Mouse (Mus musculus): ENCODE results near the gene Fam186b.

The Fam186b gene

GRCm38 (mm10) chr15:99328011-99328410 lies 32.3 kb upstream of the Fam186b start:
- TF ChIP-seq GATA4 (IDR thresholded peaks at IDR 0.05; ENCODE audit: insufficient replicate concordance, low read length) = no peak

GRCm38 (mm10) chr15:99326959-99327358 lies 31.3 kb upstream of the Fam186b start:
- TF ChIP-seq GATA4 (IDR thresholded peaks at IDR 0.05; ENCODE audit: insufficient replicate concordance, low read length) = no peak

DNA sequence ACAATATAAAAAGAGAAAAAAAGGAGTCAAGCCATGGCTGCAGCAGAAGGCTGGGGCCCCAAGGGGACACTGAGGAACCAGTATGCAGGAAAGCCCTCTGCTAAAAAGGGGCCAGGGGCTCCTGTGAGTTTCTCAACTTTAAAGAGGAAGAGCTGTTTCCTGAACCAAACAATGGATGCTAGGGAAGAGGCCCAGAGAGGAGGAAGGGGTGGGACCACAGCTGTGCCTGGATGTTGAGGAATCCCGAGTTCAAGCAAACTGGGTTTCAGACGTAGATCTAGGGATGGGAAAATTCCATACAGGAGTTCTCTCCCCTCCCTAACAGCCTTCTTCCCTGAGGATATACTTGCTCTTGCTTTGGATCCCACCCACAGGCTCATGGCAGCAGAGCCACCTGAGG lies 30.7 kb upstream of the Fam186b start:
- no peak for TF ChIP-seq GATA4 (IDR thresholded peaks at IDR 0.05; ENCODE audit: insufficient replicate concordance, low read length)

GRCm38 (mm10) chr15:99325598-99325997 lies 29.9 kb upstream of the Fam186b start:
- no peak for TF ChIP-seq GATA4 (IDR thresholded peaks at IDR 0.05; ENCODE audit: insufficient replicate concordance, low read length)

DNA sequence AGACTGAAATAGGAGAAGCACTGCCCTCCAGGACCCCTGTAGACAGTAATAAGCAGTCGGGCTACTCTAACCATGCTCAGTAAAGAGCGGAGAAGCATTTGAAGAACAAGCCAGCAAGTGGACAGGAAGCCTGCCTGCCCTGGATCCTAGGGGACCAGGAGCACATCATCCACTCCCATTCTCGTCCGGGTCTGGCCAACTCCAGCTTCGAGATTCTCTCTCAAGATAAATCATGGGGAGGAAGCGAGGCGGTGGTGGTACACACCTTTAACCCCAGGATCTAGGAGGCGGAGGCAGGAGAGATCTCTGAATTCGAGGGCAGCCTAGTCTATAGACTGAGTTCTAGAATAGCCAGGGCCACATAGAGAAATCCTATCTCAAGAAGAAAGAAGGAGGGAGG lies 28.5 kb upstream of the Fam186b start:
- TF ChIP-seq GATA4 (IDR thresholded peaks at IDR 0.05; ENCODE audit: insufficient replicate concordance, low read length) = no peak

GRCm38 (mm10) chr15:99320978-99321377 lies 25.3 kb upstream of the Fam186b start:
- no peak for TF ChIP-seq GATA4 (IDR thresholded peaks at IDR 0.05; ENCODE audit: insufficient replicate concordance, low read length)

- no peak for TF ChIP-seq GATA4 (IDR thresholded peaks at IDR 0.05; ENCODE audit: insufficient replicate concordance, low read length)
Observed at GRCm38 (mm10) chr15:99320168-99320674, 24.5 kb upstream of the Fam186b start.

- TF ChIP-seq GATA4 (IDR thresholded peaks at IDR 0.05; ENCODE audit: insufficient replicate concordance, low read length) = no peak
Observed at GRCm38 (mm10) chr15:99319411-99319871, 23.8 kb upstream of the Fam186b start.

DNA sequence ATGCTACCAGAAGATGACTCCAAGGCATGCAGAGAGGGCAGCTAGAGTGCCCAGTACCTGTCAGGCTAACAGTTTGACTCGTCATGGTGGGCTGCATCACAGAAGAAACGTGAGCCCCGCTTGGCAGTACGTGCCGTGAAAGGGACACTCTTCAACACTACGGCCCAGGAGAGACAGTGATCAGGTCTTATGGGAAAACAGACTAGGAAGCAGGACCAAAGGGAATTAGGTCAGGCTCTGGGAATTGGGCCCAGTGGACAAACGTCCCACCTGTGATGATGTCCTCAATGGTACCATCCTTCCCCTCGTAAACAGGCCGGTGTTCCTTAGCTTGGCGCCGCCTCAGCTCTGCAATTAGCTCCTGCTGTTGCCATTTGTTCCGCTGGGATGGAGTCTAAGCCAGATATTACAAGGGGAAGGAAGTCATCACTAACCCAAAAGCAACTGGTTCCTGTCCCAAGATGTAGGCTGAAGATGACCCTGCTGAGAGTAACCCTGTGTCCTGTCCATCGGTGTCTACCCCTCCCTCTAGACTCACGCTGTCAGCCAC lies 23.2 kb upstream of the Fam186b start:
- TF ChIP-seq GATA4 (IDR thresholded peaks at IDR 0.05; ENCODE audit: insufficient replicate concordance, low read length) = peak; percentile 22; the same call in 1 of the 2 replicates

GRCm38 (mm10) chr15:99318071-99318470 lies 22.4 kb upstream of the Fam186b start:
- no peak for TF ChIP-seq GATA4 (IDR thresholded peaks at IDR 0.05; ENCODE audit: insufficient replicate concordance, low read length)

GRCm38 (mm10) chr15:99317267-99317651 lies 21.6 kb upstream of the Fam186b start:
- TF ChIP-seq GATA4 (IDR thresholded peaks at IDR 0.05; ENCODE audit: insufficient replicate concordance, low read length) = no peak; the same call in 1 of the 2 replicates

GRCm38 (mm10) chr15:99316314-99317266 lies 20.9 kb upstream of the Fam186b start:
- TF ChIP-seq GATA4 (IDR thresholded peaks at IDR 0.05; ENCODE audit: insufficient replicate concordance, low read length) = no peak

DNA sequence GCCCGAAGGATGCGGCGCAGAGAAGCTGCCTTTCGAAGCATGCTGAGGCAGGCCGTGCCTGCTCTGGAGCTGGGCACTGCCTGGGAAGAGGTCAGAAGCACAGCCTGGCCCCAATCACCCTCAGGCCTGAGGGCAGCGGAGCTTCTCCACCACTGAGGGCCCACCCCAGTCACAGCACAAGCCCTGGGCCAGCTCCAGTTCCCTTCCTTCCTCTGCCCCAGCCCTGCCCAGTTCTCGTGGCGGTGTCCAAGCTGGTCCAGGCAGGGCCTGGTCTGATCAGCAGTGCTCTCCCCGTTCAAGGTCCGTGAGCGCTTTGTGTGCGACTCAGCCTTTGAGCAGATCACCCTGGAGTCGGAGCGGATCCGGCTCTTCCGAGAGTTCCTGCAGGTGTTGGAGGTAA lies 19.2 kb upstream of the Fam186b start:
- no peak for TF ChIP-seq GATA4 (IDR thresholded peaks at IDR 0.05; ENCODE audit: insufficient replicate concordance, low read length)

GRCm38 (mm10) chr15:99310617-99311016 lies 14.9 kb upstream of the Fam186b start:
- TF ChIP-seq GATA4 (IDR thresholded peaks at IDR 0.05; ENCODE audit: insufficient replicate concordance, low read length) = no peak

DNA sequence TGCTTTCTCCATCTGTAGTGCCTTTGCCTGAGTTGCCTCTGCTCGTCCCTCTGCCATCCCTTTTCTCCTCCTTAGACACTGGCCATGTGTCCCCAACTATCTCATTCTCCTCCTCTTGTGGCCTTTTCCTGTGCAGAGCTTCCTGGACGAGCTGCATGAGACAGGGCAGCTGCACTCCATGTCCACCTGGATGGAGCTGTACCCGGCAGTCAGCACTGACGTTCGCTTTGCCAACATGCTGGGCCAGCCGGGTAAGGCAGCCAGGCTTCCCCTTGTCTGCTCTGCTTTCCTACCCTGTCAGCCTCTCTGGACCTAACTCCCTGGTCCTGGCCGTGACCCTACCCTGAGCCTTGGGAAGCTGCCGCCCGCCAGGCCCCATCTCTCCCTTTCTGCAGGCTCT lies 13.9 kb upstream of the Fam186b start:
- no peak for TF ChIP-seq GATA4 (IDR thresholded peaks at IDR 0.05; ENCODE audit: insufficient replicate concordance, low read length)

DNA sequence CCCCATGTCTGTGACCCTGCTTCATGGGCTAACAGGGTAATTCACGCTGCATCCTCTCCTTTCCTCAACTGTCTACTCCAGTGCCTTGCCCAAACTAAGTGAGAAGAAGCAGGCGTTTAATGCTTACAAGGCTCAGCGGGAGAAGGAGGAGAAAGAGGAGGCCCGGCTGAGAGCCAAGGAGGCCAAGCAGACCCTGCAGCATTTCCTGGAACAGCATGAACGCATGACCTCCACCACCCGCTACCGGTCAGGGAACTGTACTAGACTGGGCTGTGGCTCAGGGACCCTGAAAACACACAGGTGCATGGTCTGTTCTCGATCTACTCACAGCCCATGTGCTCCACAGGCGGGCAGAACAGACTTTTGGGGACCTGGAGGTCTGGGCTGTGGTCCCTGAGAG lies 11.8 kb upstream of the Fam186b start:
- TF ChIP-seq GATA4 (IDR thresholded peaks at IDR 0.05; ENCODE audit: insufficient replicate concordance, low read length) = no peak
